Mouse (Mus musculus) C2C12 (cell line): ENCODE measurements at regions not wholly inside any gene's neighbourhood (a gene's known extent, or its start where the extent isn't known, plus 50 kb on each side); places are given as distances from the start of the nearest gene placed in this dataset.

ENCODE experiments used
- CEBPB ChIP-seq: IDR thresholded peaks from one replicate; pipeline ENCODE4 v1.6.1; 2011; ENCODE audit warnings: low read depth, mild to moderate bottlenecking, control low read depth, moderate library complexity
- CTCF ChIP-seq: IDR thresholded peaks from one replicate; pipeline ENCODE4 v1.5.1; 2011; ENCODE audit not compliant: control insufficient read depth, insufficient read depth, insufficient read length
- FOSL1 ChIP-seq: IDR thresholded peaks from one replicate; pipeline ENCODE4 v1.8.0; 2011; ENCODE audit warnings: mild to moderate bottlenecking, low read length; ENCODE audit not compliant: poor library complexity, insufficient read depth, severe bottlenecking
- MAX ChIP-seq: IDR thresholded peaks from one replicate; pipeline ENCODE4 v1.6.1; 2011; ENCODE audit warnings: mild to moderate bottlenecking, control low read depth
- USF1 ChIP-seq: IDR thresholded peaks from one replicate; pipeline ENCODE4 v1.6.1; 2011; ENCODE audit warnings: low read depth, mild to moderate bottlenecking, control low read depth, moderate library complexity

DNA sequence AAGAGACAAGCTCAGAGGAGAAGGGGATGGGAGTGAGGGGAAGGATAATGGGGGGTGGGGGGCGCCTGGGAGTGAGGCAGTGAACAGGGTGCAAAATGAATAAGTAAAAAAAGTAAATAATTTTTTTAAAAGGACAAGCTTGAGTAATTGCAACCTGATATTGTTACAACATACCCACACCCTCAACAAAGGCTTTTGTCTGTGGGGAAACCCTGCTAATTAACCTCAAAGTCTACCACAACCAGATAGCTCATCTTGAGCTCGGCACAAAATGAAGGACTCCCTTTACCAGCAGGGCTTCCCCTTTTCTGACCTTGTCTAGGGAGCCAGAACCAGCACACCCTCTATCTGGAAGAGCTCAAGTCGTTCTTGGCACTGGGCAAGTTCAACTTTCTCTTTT is 704.0 kb upstream of the Tenm4 start:
- TF ChIP-seq CTCF (no peak), USF1 (no peak), MAX (no peak), FOSL1 (no peak), CEBPB (no peak)
